Mouse (Mus musculus) stomach, embryonic 15.5 days (tissue): ENCODE results near the gene Arpc4. TPM values are rescaled to one million over a fixed set of nuclear protein-coding genes. Genes with fewer than 3 reads are reported as not detected.

ENCODE experiments used
- ATAC-seq: fragments of 200-750 bp; cut with Nextera tagmentation; 2 replicates; pipeline ENCODE4 v1.8.0; 2017; ENCODE audit warnings: low read depth, moderate number of reproducible peaks, moderate TSS enrichment; ENCODE audit not compliant: insufficient read depth, low FRiP score
- H3K27ac ChIP-seq: fragments of 300-500 bp; sonication (generic); 2 replicates; pipeline ENCODE4 v1.5.1; 2015; ENCODE audit warnings: mild to moderate bottlenecking, inconsistent platforms
- H3K27me3 ChIP-seq: fragments of 300-500 bp; sonication (generic); replicated peaks from 2 replicates; pipeline ENCODE4 v1.6.1; 2015; ENCODE audit warnings: inconsistent platforms
- H3K36me3 ChIP-seq: fragments of 300-500 bp; sonication (generic); 2 replicates; pipeline ENCODE4 v1.6.1; 2015; ENCODE audit warnings: inconsistent platforms
- H3K4me1 ChIP-seq: fragments of 300-500 bp; sonication (generic); 2 replicates; pipeline ENCODE4 v1.6.1; 2015; ENCODE audit warnings: inconsistent platforms
- H3K4me2 ChIP-seq: fragments of 300-500 bp; sonication (generic); 2 replicates; pipeline ENCODE4 v1.6.1; 2015; ENCODE audit warnings: mild to moderate bottlenecking, inconsistent platforms
- H3K4me3 ChIP-seq: fragments of 300-500 bp; sonication (generic); replicated peaks from 2 replicates; pipeline ENCODE4 v1.5.1; 2015; ENCODE audit warnings: inconsistent platforms
- H3K9ac ChIP-seq: fragments of 300-500 bp; sonication (generic); 2 replicates; pipeline ENCODE4 v1.6.1; 2015; ENCODE audit warnings: inconsistent platforms
- H3K9me3 ChIP-seq: fragments of 300-500 bp; sonication (generic); 2 replicates; pipeline ENCODE4 v1.6.1; 2016; ENCODE audit warnings: inconsistent platforms
- WGBS: fragments of 180-500 bp; shearing (Covaris S2); methylation state at CpG from one replicate; pipeline ENCODE4 v1.1.7; 2015; 5-methylcytosine and 5-hydroxymethylcytosine counted together
- polyA plus RNA-seq: library from polyadenylated mRNA; unstranded; fragments of >200 nt; fragmentation: Nextera tagmentation; extraction: Ambion mirVana; gene quantifications from 2 replicates; pipeline ENCODE4 v1.2.1, GENCODE M21; 2015

Arpc4 gene
- polyA plus RNA-seq, 1 experiment from 2014 or later = 362 TPM

- H3K4me1 ChIP-seq = peaks cover 11% of the 10 kb centered on the region
- no peak for ATAC-seq
- WGBS = 80% methylated on average over 3 of the region's 3 CpGs
- H3K4me2 ChIP-seq = no peak overlapping the region
- H3K36me3 ChIP-seq = peaks cover 47% of the 10 kb centered on the region
- no peak overlapping the region for H3K27ac ChIP-seq
- no peaks in the 10 kb centered on the region for H3K9me3 ChIP-seq
- H3K4me3 ChIP-seq = no peak overlapping the region
- H3K9ac ChIP-seq = no peak overlapping the region
- no peaks in the 10 kb centered on the region for H3K27me3 ChIP-seq
Measured at GRCm38 (mm10) chr6:113390715-113391114, 12.8 kb downstream of the Arpc4 start.

- Histone ChIP-seq H3K4me3 (peak overlapping the region; percentile 43), H3K36me3 (peaks cover 41% of the 10 kb centered on the region), H3K4me2 (peak overlapping the region; percentile 91), H3K27ac (peak overlapping the region; percentile 22; the same call in 1 of the 2 replicates), H3K9ac (peak overlapping the region; percentile 29; the same call in 1 of the 2 replicates), H3K4me1 (peaks cover 11% of the 10 kb centered on the region), H3K9me3 (no peaks in the 10 kb centered on the region), H3K27me3 (no peaks in the 10 kb centered on the region)
- 31% methylated on average over 10 of the region's 10 CpGs for WGBS
- no peak for ATAC-seq
Measured at GRCm38 (mm10) chr6:113392015-113392386, 14.1 kb downstream of the Arpc4 start.

- Histone ChIP-seq H3K27me3 (no peaks in the 10 kb centered on the region), H3K4me2 (peak overlapping the region; percentile 91), H3K27ac (peak overlapping the region; percentile 22; the same call in 1 of the 2 replicates), H3K4me1 (peaks cover 11% of the 10 kb centered on the region), H3K36me3 (peaks cover 37% of the 10 kb centered on the region), H3K4me3 (peak overlapping the region; percentile 43), H3K9ac (peak overlapping the region; percentile 29; the same call in 1 of the 2 replicates), H3K9me3 (no peaks in the 10 kb centered on the region)
- peak; percentile 65; the same call in 1 of the 2 replicates for ATAC-seq
- WGBS = 3% methylated on average over 51 of the region's 51 CpGs
Measured at GRCm38 (mm10) chr6:113392387-113393071, 14.6 kb downstream of the Arpc4 start.

- Histone ChIP-seq H3K4me1 (peaks cover 11% of the 10 kb centered on the region), H3K9ac (no peak overlapping the region), H3K27ac (no peak overlapping the region), H3K4me2 (no peak overlapping the region), H3K27me3 (no peaks in the 10 kb centered on the region), H3K9me3 (no peaks in the 10 kb centered on the region), H3K36me3 (peaks cover 22% of the 10 kb centered on the region), H3K4me3 (no peak overlapping the region)
- ATAC-seq = no peak
- 84% methylated on average over 6 of the region's 6 CpGs for WGBS
Measured at GRCm38 (mm10) chr6:113393951-113394350, 16.0 kb downstream of the Arpc4 start.

- H3K9ac ChIP-seq = no peak overlapping the region
- H3K4me2 ChIP-seq = no peak overlapping the region
- H3K27ac ChIP-seq = no peak overlapping the region
- no peak overlapping the region for H3K4me3 ChIP-seq
- 88% methylated on average over 11 of the region's 11 CpGs for WGBS
- H3K36me3 ChIP-seq = peaks cover 14% of the 10 kb centered on the region
- ATAC-seq = no peak
- H3K9me3 ChIP-seq = no peaks in the 10 kb centered on the region
- H3K27me3 ChIP-seq = no peaks in the 10 kb centered on the region
- peaks cover 11% of the 10 kb centered on the region for H3K4me1 ChIP-seq
Measured at GRCm38 (mm10) chr6:113394811-113395210, 16.9 kb downstream of the Arpc4 start.

- ATAC-seq = no peak
- H3K4me3 ChIP-seq = no peak overlapping the region
- peaks cover 11% of the 10 kb centered on the region for H3K4me1 ChIP-seq
- no peak overlapping the region for H3K27ac ChIP-seq
- no peak overlapping the region for H3K4me2 ChIP-seq
- H3K27me3 ChIP-seq = no peaks in the 10 kb centered on the region
- H3K36me3 ChIP-seq = peaks cover 7% of the 10 kb centered on the region; the same call in 1 of the 2 replicates
- no peak overlapping the region for H3K9ac ChIP-seq
- no peaks in the 10 kb centered on the region for H3K9me3 ChIP-seq
- 92% methylated on average over 6 of the region's 6 CpGs for whole genome bisulfite sequencing
Measured at GRCm38 (mm10) chr6:113395501-113395900, 17.6 kb downstream of the Arpc4 start.

- ATAC-seq = no peak
Measured at GRCm38 (mm10) chr6:113396270-113397030, 18.5 kb downstream of the Arpc4 start.

GRCm38 (mm10) chr6:113402094-113402493 is 24.2 kb downstream of the Arpc4 start:
- H3K4me1 ChIP-seq = no peaks in the 10 kb centered on the region
- H3K4me3 ChIP-seq = no peak overlapping the region
- H3K27me3 ChIP-seq = no peaks in the 10 kb centered on the region
- WGBS = 89% methylated on average over 13 of the region's 13 CpGs
- H3K4me2 ChIP-seq = no peak overlapping the region
- ATAC-seq = no peak
- no peak overlapping the region for H3K27ac ChIP-seq
- no peaks in the 10 kb centered on the region for H3K36me3 ChIP-seq
- H3K9me3 ChIP-seq = no peaks in the 10 kb centered on the region
- H3K9ac ChIP-seq = no peak overlapping the region

More at GRCm38 (mm10) chr6:113396270-113397030, 18.5 kb downstream of the Arpc4 start:
- H3K9me3 ChIP-seq = no peaks in the 10 kb centered on the region
- H3K4me1 ChIP-seq = peaks cover 11% of the 10 kb centered on the region
- WGBS = 81% methylated on average over 10 of the region's 10 CpGs
- H3K4me2 ChIP-seq = no peak overlapping the region
- 0 out of 2 replicates have a peak, but pooled peaks cover 2% of the 10 kb centered on the region for H3K36me3 ChIP-seq
- no peaks in the 10 kb centered on the region for H3K27me3 ChIP-seq
- no peak overlapping the region for H3K4me3 ChIP-seq
- no peak overlapping the region for H3K27ac ChIP-seq
- no peak overlapping the region for H3K9ac ChIP-seq

GRCm38 (mm10) chr6:113404649-113405448 is 26.9 kb downstream of the Arpc4 start:
- H3K27ac ChIP-seq = no peak overlapping the region
- no peaks in the 10 kb centered on the region for H3K9me3 ChIP-seq
- no peak for ATAC-seq
- H3K36me3 ChIP-seq = 0 out of 2 replicates have a peak, but pooled peaks cover 2% of the 10 kb centered on the region
- H3K4me1 ChIP-seq = no peaks in the 10 kb centered on the region
- no peak overlapping the region for H3K9ac ChIP-seq
- H3K4me3 ChIP-seq = no peak overlapping the region
- no peak overlapping the region for H3K4me2 ChIP-seq
- no peaks in the 10 kb centered on the region for H3K27me3 ChIP-seq
- 72% methylated on average over 12 of the region's 12 CpGs for WGBS

GRCm38 (mm10) chr6:113405483-113405882 is 27.6 kb downstream of the Arpc4 start:
- no peak for ATAC-seq
- H3K4me1 ChIP-seq = no peaks in the 10 kb centered on the region
- no peak overlapping the region for H3K9ac ChIP-seq
- 86% methylated on average over 6 of the region's 6 CpGs for WGBS
- H3K27me3 ChIP-seq = no peaks in the 10 kb centered on the region
- H3K4me3 ChIP-seq = no peak overlapping the region
- 0 out of 2 replicates have a peak, but pooled peaks cover 2% of the 10 kb centered on the region for H3K36me3 ChIP-seq
- no peaks in the 10 kb centered on the region for H3K9me3 ChIP-seq
- H3K4me2 ChIP-seq = no peak overlapping the region
- no peak overlapping the region for H3K27ac ChIP-seq

GRCm38 (mm10) chr6:113406683-113407082 is 28.8 kb downstream of the Arpc4 start:
- 78% methylated on average over 9 of the region's 9 CpGs for WGBS
- Histone ChIP-seq H3K4me3 (no peak overlapping the region), H3K27me3 (no peaks in the 10 kb centered on the region), H3K27ac (no peak overlapping the region), H3K36me3 (0 out of 2 replicates have a peak, but pooled peaks cover 2% of the 10 kb centered on the region), H3K4me2 (no peak overlapping the region), H3K4me1 (no peaks in the 10 kb centered on the region), H3K9ac (no peak overlapping the region), H3K9me3 (no peaks in the 10 kb centered on the region)
- no peak for ATAC-seq
